Mouse (Mus musculus): Measurements from ENCODE around the gene St13.

DNA sequence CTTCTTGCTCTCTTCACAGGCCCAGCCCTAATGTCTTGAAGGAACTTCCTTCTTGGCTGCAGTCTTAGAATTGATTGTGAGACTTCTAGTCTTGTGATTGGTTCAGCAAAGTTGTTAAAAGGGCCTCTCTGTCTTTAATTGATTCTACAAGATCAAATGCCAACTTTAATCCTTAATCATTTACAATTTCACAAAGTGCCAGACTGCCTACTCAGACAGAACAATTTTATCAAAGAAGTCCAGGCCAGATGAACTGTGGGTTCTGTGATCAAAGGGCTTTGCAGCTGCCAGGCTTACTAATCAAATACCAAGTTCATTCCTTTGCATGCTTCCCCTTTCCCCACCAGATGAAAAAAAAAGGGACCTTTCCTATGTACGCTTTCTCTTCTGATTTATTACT, 21.6 kb upstream of the St13 start:
- TF ChIP-seq POLR2A (IDR thresholded peaks at IDR 0.05; ENCODE audit: insufficient read length, low read depth), result no peak
- no peak for TF ChIP-seq USF1 (IDR thresholded peaks at IDR 0.05; ENCODE audit: low read depth)
- TF ChIP-seq MYOG (IDR thresholded peaks at IDR 0.05; ENCODE audit: control insufficient read depth in 1 of 3, insufficient read depth in 1 of 3, insufficient read length in 2 of 3, low read depth in 2 of 3), result no peak
- TF ChIP-seq MYOD1 (IDR thresholded peaks at IDR 0.05; ENCODE audit: control insufficient read depth in 1 of 3, insufficient read length in 2 of 3, low read depth in 2 of 3), result no peak
- TF ChIP-seq MAX (IDR thresholded peaks at IDR 0.05; ENCODE audit: low read depth), result no peak
- no peak for TF ChIP-seq CEBPB (IDR thresholded peaks at IDR 0.05; ENCODE audit: insufficient read depth, poor library complexity, severe bottlenecking)
- no peak for TF ChIP-seq TCF12 (IDR thresholded peaks at IDR 0.05; ENCODE audit: insufficient read depth, poor library complexity, severe bottlenecking)
- no peak for TF ChIP-seq TCF3 (IDR thresholded peaks at IDR 0.05; ENCODE audit: insufficient read length, low read depth)
- no peak for TF ChIP-seq E2F4 (IDR thresholded peaks at IDR 0.05; ENCODE audit: insufficient read depth)
- no peak for TF ChIP-seq SRF (IDR thresholded peaks at IDR 0.05; ENCODE audit: control insufficient read depth, insufficient read length, low read depth)
- TF ChIP-seq POLR2AphosphoS2 (IDR thresholded peaks at IDR 0.05; ENCODE audit: insufficient read length, low read depth), result no peak
